Mouse (Mus musculus) mesoderm, embryonic 11.5 days (tissue): ENCODE data around the gene Pole3.
A peak's percentile ranks its signal among the peaks of the same experiment; 100 is the strongest.

ENCODE experiments used
- DNase-seq: peaks from one replicate; pipeline ENCODE4 v3.0.0-alpha.2; 2012; ENCODE audit warnings: low read depth, low spot score

Pole3 gene

DNA sequence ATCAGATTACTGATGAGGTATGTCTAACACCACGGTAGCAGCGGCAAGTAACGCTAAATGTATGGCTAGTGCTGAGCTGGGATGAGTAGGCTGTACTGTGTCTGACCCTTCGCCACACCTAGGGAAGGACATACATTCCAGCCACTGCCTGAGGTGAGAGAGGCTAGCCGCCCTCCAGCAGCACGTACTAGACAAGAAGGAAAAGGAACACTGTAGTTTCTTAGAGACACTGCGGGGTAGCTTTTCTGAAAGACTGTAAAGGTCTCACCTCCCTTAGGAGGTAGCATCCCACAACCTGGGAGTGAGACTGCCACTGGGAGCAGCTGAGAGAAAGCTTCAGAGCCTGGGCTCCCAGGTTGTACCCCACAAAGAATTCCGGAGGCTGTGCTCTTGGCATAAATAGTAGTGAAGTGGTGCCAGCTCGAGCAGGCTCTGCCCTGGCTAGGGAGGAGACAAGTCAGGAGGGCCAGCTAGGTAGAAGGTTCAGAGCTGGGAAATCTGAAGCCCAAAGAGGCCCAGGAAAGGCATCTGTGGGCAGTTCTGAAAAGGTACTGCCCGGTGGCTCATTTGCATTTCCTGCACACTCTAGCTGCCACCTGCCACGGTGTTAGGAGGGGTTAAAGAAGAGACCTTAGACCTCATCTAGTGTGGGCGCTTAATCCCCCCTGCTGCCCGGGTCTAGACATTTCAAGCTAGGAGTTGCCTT, 6.3 kb downstream of the Pole3 start:
- DNase-seq, result no peak

DNA sequence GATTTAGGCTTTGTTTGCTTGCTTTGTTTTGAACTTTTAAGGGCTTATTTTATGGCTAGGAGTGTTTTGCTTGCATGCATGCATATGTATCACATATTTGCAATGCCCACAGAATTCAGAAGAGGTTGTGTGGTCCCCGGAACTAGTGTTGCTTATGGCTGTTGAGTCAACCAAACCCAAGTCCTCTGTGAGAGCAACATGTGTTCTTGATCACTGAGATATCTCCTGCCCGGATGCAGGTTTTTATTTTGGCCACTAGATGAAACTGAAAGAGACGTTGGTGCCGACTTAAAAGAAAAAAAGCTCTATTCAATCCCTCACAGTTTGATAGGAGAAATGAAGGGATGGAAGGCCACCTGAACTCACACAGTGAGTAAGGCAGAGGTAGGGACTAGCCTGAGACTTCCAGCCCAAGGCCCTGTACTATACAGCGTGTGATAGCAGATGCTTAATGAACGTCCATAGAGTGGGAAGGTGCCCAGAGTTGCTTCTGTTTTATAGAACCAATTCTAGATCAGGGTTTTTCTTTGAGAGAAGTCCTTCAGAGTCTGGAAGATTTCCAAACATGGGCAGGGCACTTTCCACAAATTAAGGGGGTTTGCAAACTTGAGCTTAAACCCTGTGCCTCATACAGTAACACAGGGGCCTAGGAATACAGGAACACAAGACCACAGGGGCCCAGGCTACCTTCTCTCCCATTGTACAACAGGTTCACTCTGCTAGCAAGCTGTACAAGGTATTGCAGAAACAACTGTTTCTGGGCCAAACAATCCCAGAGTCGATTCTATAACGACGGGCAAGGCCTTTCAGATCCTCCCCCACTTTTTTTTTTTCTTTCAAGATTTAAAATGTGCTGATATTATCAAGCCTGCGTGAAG, 7.1 kb downstream of the Pole3 start:
- DNase-seq, result no peak

DNA sequence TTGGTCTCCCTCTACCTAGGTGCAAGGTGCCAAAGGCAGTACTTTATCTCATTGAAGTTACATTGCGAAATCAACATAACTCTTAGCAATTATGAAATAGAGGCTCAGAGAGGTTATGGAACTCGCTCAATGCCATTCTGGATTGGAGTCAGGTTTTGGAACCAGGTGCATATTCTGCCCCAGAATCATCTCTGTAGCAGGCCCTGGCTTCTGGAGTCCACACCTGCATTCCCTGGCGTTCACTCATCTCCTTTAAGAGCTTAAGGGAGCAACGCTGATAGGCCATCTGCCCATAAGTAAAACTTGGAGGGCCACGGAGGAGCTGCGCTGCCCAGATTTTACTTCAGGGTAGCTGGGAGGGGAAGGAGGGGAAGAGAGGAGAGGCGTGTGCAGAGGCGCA, 7.8 kb downstream of the Pole3 start:
- DNase-seq, result no peak

DNA sequence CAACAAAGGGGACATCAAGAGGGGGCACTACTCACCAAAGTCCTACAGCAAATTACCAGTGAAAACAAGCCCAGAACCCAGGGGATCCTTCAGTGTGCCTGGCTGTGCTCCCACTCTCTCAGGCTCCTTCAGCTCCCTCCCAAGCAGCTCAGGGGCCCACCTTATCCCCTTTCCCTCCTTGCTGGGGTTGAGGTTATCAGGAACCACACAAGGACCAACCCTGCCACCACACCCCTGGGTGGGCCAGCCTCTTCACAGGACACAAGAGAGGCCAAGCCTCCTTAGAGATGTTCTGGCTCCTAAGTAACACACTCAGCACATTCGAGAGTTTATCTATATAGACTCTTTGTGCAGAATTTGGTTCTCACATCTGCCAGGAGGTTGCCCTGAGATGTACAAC, 8.3 kb downstream of the Pole3 start:
- DNase-seq, result no peak

DNA sequence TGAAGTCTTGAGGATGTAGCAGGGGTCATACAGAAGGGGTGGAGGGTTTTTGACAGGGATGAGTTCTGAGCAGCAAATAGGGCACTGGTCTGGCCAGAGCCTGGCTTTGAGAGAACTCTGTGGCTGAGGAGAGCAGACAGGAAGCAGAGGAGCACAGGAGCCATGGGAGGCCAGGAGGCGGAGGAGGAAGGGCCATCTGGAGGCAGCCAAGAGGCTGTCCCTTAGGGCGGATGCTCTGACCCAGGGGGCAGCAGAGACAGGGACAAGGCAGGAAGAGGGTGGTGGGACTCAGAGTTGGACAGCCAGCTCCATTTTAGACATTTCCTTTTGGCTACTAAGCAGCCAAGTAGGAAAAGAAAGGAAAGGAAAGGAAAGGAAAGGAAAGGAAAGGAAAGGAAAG, 8.8 kb downstream of the Pole3 start:
- DNase-seq, result no peak

DNA sequence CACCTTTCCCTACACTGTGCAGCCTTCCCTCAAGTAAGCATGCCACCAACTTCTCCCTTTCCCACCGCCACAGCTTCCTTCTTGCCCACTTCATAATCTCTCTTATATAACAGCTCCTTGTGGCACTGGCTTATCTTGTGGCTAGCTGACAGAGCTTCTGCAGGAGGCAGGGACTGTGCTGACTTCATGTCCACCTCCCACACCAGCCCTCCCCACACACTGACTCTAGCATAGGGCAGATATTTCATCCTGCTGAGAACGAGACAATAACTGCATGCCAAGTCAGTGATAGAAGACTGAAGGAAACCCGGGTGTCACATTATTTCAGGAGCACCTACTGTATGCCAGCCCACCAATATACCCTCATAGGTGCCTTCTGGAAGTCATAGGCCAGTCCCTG, 9.4 kb downstream of the Pole3 start:
- no peak for DNase-seq

DNA sequence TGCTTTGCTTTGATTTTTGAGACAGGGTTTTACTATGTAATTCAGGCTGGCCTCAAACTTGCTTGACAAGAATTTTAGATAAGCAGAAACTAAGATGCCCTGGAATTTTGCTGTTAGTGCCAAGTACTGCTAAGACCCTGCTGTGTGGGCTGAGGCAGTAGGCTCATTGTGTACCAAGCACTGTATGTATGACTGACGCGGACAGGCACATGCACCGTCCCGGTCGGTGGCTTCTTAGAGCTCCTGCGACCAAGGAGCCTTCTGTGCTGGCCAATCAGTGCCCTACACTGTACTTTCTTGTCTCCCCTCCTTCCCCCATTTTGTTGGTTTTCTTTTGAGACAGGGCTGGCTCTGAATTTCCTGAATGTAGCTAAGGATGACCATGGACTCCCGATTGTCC, 9.9 kb downstream of the Pole3 start:
- DNase-seq, result no peak

DNA sequence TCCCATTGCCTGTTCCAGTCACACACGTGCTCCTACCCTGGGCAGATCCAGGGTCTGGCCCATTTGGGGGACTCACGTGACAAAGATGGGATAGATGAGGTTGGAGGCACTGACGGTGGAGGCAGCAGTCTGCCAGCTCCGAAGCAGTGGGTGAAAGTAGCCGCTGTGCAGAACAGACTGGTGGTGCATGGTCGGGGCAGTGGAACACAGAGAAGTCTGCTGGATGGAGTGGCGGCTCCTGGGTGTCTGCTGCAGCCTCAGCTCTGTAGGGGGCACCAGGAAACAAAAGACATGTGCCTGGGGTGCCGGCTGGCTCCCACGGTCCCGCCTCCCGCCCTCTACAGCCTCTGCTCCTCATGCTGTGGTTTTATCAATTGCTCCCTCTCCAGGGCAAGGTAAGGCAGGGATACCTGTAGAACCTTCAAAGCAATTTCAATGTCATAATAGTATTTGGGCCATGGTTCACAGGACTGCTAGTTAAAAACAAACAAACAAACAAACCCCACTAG, 10.8 kb downstream of the Pole3 start:
- no peak for DNase-seq

DNA sequence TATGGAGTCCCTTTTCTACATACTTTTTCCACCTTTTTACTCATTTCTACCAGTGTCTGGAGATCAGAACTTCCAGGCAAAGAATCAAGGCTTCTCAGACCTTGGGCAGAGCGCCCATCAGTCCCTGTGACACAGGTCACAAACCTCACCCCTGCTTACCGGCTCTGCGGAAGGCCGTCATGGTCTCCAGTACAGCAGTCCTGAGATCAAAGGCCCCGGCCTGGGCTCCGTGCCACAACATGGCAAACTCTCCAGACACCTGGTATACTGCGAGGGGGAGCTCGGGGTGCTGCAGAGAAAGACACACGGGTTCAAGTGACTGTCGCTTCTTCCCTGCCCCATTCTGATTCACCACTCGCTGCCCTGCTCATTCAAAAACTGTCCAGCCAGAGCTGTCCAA, 14.9 kb downstream of the Pole3 start:
- DNase-seq, result no peak

DNA sequence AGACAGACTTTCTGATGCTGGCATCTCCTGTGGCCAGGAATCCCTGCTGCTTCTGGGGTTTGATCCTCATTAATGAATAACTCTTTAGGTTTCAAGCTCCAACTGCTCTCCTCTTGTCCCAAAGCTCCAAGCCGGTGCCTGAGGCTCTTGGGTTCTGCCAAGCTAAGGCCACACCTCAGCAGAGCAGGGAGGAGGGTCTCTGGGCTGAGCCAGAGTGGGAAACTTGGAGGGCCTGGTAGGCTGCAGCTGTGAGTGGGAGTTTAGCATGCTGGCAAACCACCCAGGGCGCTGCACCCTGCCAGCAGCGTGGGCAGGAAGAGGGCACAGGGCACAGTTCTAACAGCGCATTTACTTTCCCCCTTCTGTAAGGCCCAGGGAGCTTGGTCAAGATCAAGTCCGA, 16.0 kb downstream of the Pole3 start:
- no peak for DNase-seq

DNA sequence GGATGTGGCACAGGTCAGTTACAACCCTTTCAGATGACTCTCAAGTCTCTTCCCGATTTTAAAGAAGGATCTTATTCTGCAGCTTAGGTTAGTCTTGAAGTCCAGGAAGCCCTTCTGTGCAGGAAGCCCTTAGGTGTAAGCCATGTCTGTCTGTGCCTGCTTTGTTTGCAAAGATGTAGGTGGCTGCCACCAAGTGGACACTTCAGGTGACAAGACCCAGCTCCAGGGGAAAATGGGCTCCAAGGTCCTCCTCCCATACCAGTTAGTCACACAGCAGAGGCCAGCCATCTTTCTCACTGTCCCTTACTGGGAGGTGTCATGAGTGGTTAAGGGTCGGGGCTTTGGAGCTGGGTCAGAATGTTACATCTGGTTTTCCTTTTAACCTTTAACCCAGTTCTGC, 18.1 kb downstream of the Pole3 start:
- DNase-seq, result no peak

DNA sequence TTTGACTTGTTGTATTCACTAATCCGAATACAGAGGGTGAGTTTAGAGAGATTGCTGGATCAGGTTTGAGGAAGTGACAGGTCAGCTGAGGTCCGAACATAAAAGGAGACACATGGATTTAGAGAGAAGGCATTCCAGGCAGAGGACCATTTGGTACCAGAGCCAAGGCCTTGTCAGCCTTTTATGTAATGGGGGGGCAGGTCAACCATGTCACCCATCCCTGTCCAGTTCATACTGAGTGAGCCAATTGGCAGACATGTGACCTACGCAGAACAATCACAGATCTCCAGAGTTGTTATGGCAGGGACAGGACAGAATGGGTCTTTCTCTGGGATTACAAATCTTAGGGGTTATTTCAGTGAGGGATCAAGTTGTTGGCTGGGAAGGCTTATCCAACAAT, 18.9 kb downstream of the Pole3 start:
- no peak for DNase-seq

DNA sequence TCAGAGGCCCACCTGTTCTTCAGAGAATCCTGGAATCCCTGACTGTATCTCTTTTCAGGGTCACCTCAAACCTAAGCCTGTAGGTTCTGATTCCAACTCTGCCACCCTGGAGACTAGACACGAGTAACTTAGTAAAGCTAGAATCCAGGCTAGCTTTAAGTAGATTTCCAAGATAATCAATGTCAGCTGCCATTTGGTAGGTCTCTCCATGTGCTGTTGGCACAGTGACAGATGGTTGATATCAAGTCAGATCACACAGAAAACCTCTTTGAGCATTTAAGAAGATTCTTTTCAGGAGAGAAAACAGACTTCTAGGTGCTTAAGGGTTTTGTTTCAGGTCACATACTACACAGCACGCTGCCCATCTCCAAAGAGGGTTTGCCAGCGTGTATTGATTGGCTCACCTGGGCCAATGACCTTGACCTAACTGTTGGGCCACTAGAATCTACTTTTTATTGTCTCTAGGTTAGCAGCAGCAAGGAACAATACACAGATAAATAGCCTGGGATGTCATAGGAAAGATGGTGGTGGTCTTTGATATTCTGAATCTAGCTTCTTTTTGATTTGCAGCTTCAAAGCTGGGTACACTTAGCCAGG, 21.4 kb downstream of the Pole3 start, which contains the start of gene Hdhd3:
TSS of gene Hdhd3 (minus strand) at position 94 of the 597 bp plus-strand sequence.
- no peak for DNase-seq

DNA sequence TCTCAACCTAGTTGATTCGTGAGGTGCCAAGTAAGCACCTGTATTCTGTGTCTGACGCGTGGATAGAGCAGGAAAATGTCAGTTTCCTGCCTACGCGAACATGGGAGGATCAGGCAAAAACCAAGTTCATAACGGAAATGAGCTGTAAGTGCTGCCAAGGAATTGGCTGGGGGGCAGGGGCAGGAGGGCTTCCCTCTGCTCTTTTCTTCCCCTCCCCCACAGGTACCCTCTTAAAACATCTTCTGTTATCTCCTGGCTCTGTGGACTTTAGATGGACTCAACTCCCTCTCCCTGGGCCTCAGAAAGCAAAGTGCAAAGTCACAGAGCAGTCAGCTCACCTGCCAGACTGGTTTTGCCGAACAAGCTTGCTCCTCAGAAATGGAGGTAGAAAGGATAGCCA, 21.9 kb downstream of the Pole3 start:
- no peak for DNase-seq

DNA sequence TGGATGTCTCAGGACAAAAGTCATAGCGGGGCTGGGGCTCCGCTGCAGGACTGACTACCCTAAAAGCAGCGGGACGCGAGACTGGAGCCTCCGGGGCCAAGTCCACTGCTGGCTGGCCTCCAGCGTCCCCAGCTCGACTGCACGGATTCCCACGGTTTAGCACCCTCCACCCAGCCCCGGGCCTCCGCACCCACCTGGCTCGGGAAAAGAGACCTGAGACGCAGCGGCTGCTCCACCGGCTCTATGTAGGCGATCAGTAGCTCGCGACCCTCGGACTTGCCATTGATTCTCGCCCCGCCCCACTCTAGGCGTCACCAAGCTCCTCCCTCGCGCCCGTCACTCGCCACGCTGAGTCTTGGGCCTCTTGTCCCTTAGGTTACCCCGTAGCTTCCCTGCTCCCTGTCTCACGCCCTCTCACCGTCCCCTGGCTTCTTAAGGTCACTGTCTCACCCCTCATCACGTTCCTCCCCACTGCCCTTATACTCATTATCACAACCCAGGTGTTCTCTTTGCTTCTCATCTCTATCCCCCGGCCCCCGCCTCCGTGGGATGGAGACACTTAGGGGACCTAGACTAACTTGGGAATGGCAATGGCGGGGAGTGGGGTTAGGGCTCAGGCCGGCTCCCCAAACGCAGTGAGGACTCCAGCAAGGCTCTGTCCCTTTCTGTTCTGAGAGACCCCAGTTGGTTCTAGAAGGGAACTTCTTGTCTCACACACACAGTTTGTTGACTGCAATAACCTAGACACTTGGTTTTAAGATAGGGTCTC, 22.7 kb downstream of the Pole3 start:
- DNase-seq, result peak; percentile 95

DNA sequence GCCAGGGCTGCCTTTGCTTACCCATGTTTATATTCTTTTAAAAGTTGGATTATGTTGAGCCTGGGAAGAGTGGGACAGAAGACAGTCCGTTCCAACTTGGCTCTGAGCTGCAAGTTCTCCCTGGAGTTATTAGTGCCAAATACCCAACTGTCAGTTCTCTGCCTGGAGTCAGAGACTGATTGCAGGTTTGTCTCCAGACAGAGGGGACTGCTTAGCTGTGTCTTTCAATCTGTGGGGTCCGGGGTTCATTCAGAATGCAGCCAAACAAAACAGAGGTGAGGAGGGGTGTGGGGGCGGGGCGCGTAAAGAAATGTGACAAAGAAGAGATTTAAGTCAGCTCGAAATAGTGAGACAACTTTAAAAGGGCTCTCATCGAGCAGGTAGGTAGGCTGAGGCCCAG, 23.3 kb downstream of the Pole3 start:
- DNase-seq, result no peak

DNA sequence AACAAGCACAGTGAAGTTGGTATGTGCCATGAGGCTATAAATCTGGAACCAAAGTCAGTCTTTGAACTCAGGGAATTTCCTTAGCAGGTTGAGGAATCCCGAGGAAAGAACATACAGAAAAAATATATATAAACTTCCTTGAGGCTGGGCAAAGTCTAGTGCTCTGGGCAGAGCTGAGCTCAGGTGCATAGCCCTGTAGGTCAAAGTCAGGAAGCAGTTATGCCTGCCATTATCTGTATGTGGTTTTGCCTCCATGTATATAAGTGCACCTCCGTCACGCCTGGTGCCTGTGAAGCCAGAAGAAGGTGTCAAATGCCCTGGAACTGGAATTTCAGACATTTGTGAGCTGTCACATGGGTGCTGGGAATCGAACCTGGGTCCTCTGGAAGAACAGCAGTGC, 24.1 kb downstream of the Pole3 start:
- no peak for DNase-seq

DNA sequence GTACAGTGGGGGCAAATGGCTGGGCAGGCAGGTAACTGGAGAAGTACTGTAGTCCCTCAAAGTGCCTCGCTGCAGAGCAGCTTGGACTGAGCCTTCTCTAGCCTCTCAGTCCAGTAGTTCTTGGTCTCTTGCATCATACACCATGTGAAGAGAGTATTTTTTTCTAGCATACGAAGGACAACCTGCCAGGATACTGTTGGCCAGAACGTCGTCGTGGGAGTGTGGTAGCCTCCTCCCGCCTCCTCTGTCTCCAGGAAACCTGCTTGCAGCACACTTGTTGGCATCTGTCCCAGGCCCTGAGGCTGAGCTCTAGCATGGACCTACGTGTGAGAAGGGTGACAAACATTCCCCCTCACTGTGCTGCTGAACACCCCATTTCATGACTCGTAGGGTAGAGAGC, 28.1 kb downstream of the Pole3 start:
- no peak for DNase-seq

DNA sequence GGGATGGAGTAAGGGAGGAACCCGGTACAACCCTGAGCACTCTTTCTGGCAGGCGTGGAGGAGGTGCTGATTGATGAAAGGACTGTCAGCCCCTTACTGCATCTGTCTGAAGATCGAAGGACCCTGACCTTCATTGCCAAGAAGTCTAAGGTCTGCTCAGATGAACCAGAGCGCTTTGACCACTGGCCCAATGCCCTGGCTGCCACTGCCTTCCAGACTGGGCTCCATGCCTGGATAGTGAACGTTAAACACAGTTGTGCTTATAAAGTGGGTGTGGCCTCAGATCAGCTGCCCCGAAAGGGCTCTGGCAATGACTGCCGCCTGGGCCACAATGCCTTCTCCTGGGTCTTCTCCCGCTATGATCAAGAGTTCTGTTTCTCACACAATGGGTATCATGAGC, 28.9 kb downstream of the Pole3 start:
- no peak for DNase-seq

DNA sequence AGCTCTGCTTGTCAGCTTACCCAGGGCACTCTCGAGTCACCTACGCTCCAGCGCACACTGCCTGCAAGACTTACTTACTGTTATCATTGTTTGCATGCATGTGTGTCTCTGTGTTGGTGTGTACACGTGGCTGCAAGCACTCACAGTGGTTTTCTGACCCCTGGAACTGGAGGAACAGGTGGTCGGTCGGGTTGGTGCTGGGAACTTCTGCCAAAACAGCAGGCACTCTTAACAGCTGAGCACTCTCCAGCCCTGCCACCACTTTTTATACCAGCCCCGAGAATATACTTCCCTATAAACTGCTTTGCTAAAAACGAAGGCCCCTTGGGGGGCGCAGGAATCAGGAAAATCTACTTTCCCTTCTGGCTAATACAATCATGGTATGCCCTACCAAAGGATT, 30.6 kb downstream of the Pole3 start:
- DNase-seq, result no peak

DNA sequence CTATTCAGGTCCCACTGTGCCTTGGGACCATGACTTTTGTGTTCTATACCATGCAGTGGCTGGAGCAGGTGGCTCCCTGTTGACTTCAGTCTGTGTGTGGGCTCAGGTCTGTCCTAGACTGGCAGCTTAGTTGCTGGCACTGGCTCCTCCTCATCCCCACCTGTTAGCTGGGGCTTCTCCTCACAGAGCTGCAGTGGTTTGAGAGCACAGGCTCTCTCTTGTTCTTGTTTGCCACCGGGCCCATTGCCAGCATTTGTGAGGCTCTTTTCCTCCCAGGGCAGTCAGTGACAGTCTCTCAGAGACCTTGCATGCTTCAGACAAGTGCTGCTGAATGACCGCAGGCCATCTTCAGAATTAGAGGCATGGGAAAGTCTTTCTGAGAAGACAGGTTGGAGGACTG, 32.2 kb downstream of the Pole3 start:
- DNase-seq, result no peak

DNA sequence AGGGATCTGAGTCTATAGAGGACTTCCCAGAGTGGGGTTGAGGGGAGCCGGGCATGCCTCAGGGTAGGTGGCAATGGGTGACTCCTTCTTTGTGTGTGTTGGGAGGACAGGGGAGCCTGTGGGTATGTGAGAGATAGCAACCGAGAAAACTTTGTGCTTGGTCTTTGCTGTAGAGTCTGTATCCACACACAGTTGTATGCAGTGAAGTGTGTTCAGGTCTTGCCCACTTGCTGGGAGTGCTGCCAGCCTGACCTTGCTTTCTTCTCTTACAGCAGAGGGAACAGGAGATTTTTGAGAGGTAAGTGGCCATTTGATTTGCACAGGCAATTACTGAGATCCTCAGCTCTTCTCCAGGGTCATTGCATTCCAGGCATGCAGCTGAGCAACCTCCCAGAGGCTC, 37.0 kb downstream of the Pole3 start:
- DNase-seq, result no peak
